Mouse (Mus musculus): ENCODE data around the gene Kcnmb2. TPM values are rescaled to one million over a fixed set of nuclear protein-coding genes. Genes with fewer than 3 reads are reported as not detected.

The Kcnmb2 gene
- polyA plus RNA-seq, 1 experiment: not detected

DNA sequence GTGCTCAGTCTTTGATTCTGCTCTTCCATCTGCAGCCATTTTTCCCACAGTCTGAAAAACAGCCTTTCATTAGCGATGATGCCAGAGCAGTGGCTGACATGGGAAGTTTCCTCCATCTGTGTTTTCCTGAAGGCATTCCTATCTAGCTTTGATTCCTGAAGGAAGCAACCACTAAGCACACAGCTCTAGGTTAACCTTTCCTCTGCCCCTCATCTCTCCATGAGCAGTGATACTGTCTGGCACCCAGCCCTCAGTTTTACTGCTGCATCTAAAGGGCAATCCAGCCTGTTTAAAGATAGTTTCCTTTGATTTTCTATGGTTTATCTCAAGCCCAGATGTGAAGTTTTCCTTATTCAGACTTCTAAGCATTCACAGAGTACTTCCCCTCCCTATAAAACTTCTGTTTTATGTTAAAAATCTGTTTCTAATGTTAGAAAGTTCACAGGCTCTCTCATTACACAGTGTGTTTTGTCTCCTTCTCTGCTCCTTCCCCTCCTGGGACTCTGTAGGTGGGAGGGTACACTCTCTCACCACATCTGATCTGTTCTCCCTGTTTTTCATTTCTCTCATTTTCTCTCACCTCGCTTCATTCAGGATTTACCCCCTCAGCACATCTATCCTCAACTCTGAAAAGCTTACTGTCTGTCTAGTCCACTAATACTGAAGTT, 283.7 kb downstream of the Kcnmb2 start:
- no peak overlapping the region for H3K4me3 ChIP-seq
- no peak overlapping the region for H3ac ChIP-seq (ENCODE audit: control insufficient read depth, insufficient read length)
- H3K27me3 ChIP-seq (ENCODE audit: control insufficient read depth, insufficient read depth, insufficient read length): no peaks in the 10 kb centered on the region
- H3K36me3 ChIP-seq (ENCODE audit: control insufficient read depth, insufficient read depth): no peaks in the 10 kb centered on the region
- no peak for TF ChIP-seq E2F4 (IDR thresholded peaks at IDR 0.05; ENCODE audit: insufficient read depth)
- TF ChIP-seq REST (IDR thresholded peaks at IDR 0.05; ENCODE audit: insufficient read depth, insufficient read length): no peak
- H3K4me2 ChIP-seq (ENCODE audit: low read depth): no peak overlapping the region
- no peaks in the 10 kb centered on the region for H3K79me2 ChIP-seq (ENCODE audit: control insufficient read depth, insufficient read depth)

DNA sequence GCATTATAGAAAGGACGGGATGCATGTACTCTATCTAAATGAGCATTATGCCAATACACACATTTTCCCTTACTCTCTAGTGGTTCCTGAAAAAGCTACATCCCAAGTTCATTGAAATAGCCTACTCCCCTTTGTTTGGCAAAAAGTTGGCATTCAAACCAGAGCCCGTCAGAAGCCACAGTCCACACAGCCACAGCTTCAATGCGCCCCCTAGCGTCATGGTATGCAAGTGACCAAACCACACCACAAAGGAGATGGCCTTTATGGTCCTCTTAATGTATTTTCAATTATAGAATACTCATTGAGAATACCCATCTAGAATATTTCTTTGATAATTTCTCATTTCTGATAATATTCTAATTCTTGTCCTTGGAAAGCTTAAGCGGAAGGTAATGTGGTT, 286.2 kb downstream of the Kcnmb2 start:
- no peak overlapping the region for H3ac ChIP-seq (ENCODE audit: control insufficient read depth, insufficient read length)
- no peaks in the 10 kb centered on the region for H3K79me2 ChIP-seq (ENCODE audit: control insufficient read depth, insufficient read depth)
- H3K4me2 ChIP-seq (ENCODE audit: low read depth): no peak overlapping the region
- no peak overlapping the region for H3K4me3 ChIP-seq
- no peaks in the 10 kb centered on the region for H3K36me3 ChIP-seq (ENCODE audit: control insufficient read depth, insufficient read depth)
- H3K27me3 ChIP-seq (ENCODE audit: control insufficient read depth, insufficient read depth, insufficient read length): no peaks in the 10 kb centered on the region
- TF ChIP-seq E2F4 (IDR thresholded peaks at IDR 0.05; ENCODE audit: insufficient read depth) (no peak), MYOD1 (IDR thresholded peaks at IDR 0.05; ENCODE audit: control insufficient read depth in 1 of 3, insufficient read length in 2 of 3, low read depth in 2 of 3) (no peak), MYOG (IDR thresholded peaks at IDR 0.05; ENCODE audit: control insufficient read depth in 1 of 3, insufficient read depth in 1 of 3, insufficient read length in 2 of 3, low read depth in 2 of 3) (no peak), TCF3 (IDR thresholded peaks at IDR 0.05; ENCODE audit: insufficient read length, low read depth) (no peak), MAX (IDR thresholded peaks at IDR 0.05; ENCODE audit: low read depth) (no peak)

DNA sequence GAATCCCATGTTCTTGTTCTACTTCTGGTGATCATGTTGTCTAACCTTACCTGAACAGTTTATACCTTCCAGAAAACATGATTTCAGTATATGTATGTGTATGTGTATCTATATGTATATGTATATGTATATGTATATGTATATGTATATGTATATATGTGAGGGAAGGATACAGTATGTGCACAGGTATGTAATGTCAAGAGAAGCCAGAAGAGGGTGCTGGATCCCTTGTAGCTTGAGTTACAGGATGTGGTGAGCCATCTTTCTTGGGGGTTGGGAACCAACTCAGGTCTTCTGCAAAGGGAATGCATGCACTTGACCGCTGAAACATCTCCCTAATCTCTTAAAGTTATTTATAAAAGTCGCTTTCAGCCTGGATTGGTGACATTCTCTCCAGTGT, 286.6 kb downstream of the Kcnmb2 start:
- Histone ChIP-seq H3K4me3 (no peak overlapping the region), H3K27me3 (ENCODE audit: control insufficient read depth, insufficient read depth, insufficient read length) (no peaks in the 10 kb centered on the region), H3K4me2 (ENCODE audit: low read depth) (no peak overlapping the region), H3K79me2 (ENCODE audit: control insufficient read depth, insufficient read depth) (no peaks in the 10 kb centered on the region), H3K36me3 (ENCODE audit: control insufficient read depth, insufficient read depth) (no peaks in the 10 kb centered on the region), H3ac (ENCODE audit: control insufficient read depth, insufficient read length) (no peak overlapping the region)
- TF ChIP-seq TCF3 (IDR thresholded peaks at IDR 0.05; ENCODE audit: insufficient read length, low read depth): no peak
- TF ChIP-seq USF1 (IDR thresholded peaks at IDR 0.05; ENCODE audit: low read depth): no peak
- no peak for TF ChIP-seq CEBPB (IDR thresholded peaks at IDR 0.05; ENCODE audit: insufficient read depth, poor library complexity, severe bottlenecking)
- TF ChIP-seq MYOG (IDR thresholded peaks at IDR 0.05; ENCODE audit: control insufficient read depth in 1 of 3, insufficient read depth in 1 of 3, insufficient read length in 2 of 3, low read depth in 2 of 3): no peak

DNA sequence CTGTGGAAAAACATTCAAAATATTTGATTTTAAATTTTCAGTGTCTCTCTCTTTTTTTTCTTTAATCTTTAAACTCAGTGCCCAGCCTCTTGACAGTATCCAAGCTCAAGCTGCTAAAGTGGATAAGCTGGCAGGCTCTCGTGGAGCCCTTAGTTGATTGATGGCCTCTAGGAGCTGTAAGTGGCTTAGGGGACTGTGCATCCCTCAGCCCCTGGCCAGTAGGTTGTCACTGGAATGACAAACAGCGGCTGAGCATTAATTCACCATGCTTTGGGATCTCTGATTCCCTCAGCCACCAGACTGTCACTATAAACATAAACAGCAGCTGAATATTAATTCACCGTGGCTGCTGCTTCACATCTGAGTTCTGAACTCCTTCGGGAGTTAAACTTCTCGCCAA, 287.6 kb downstream of the Kcnmb2 start:
- no peak overlapping the region for H3K4me3 ChIP-seq
- H3ac ChIP-seq (ENCODE audit: control insufficient read depth, insufficient read length): no peak overlapping the region
- H3K79me2 ChIP-seq (ENCODE audit: control insufficient read depth, insufficient read depth): no peaks in the 10 kb centered on the region
- H3K27me3 ChIP-seq (ENCODE audit: control insufficient read depth, insufficient read depth, insufficient read length): no peaks in the 10 kb centered on the region
- H3K4me2 ChIP-seq (ENCODE audit: low read depth): no peak overlapping the region
- TF ChIP-seq USF1 (IDR thresholded peaks at IDR 0.05; ENCODE audit: low read depth) (no peak), POLR2A (IDR thresholded peaks at IDR 0.05; ENCODE audit: insufficient read length, low read depth) (no peak), TCF3 (IDR thresholded peaks at IDR 0.05; ENCODE audit: insufficient read length, low read depth) (no peak), CEBPB (IDR thresholded peaks at IDR 0.05; ENCODE audit: insufficient read depth, poor library complexity, severe bottlenecking) (no peak), E2F4 (IDR thresholded peaks at IDR 0.05; ENCODE audit: insufficient read depth) (no peak), POLR2AphosphoS2 (IDR thresholded peaks at IDR 0.05; ENCODE audit: insufficient read length, low read depth) (no peak), MYOG (IDR thresholded peaks at IDR 0.05; ENCODE audit: control insufficient read depth in 1 of 3, insufficient read depth in 1 of 3, insufficient read length in 2 of 3, low read depth in 2 of 3) (no peak)
- H3K36me3 ChIP-seq (ENCODE audit: control insufficient read depth, insufficient read depth): no peaks in the 10 kb centered on the region

DNA sequence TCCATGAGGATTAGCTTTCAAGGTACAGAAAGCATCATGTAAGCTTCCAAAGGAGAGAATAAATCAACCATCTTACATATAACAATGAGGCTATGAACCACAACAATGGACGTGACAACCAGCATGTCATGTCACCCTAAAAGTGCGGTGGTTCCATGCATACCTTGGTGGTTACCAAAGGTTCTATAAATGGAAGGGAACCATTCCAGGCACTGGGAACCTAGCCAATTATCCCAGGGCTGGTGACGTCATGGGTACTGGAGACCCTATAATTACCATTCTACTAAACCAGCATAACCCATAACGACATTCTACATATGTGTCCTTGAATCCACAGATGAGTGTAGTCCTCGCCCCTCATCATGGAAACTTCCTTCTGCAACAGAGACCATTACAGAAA, 291.7 kb downstream of the Kcnmb2 start:
- H3K79me2 ChIP-seq (ENCODE audit: control insufficient read depth, insufficient read depth): no peaks in the 10 kb centered on the region
- H3K4me2 ChIP-seq (ENCODE audit: low read depth): no peak overlapping the region
- H3ac ChIP-seq (ENCODE audit: control insufficient read depth, insufficient read length): no peak overlapping the region
- no peaks in the 10 kb centered on the region for H3K36me3 ChIP-seq (ENCODE audit: control insufficient read depth, insufficient read depth)
- H3K27me3 ChIP-seq (ENCODE audit: control insufficient read depth, insufficient read depth, insufficient read length): no peaks in the 10 kb centered on the region
- H3K4me3 ChIP-seq: no peak overlapping the region
- TF ChIP-seq TCF12 (IDR thresholded peaks at IDR 0.05; ENCODE audit: insufficient read depth, poor library complexity, severe bottlenecking) (no peak), MYOD1 (IDR thresholded peaks at IDR 0.05; ENCODE audit: control insufficient read depth in 1 of 3, insufficient read length in 2 of 3, low read depth in 2 of 3) (no peak), POLR2A (IDR thresholded peaks at IDR 0.05; ENCODE audit: insufficient read length, low read depth) (no peak), MAX (IDR thresholded peaks at IDR 0.05; ENCODE audit: low read depth) (no peak), TCF3 (IDR thresholded peaks at IDR 0.05; ENCODE audit: insufficient read length, low read depth) (no peak)

DNA sequence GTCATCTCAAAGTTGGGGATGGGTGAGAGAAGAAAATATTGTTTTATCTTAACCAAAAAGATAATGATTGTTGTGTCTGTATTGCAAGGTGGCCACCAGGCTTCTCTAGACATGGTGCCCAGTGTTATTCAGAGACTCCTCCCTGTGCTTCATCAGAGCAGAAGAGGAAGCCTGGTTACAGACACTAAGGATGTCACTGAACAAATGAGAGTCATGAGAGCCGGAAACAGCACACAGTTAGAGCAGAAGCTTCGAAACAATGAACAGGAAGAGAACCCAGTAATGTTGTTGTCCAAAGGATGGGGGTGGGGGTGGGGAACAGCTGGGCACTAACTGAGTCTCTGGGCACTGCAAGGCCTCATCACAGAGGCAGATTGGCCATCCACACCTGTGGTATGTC, 324.4 kb downstream of the Kcnmb2 start:
- Histone ChIP-seq H3K4me2 (ENCODE audit: low read depth) (no peak overlapping the region), H3K36me3 (ENCODE audit: control insufficient read depth, insufficient read depth) (no peaks in the 10 kb centered on the region), H3K79me2 (ENCODE audit: control insufficient read depth, insufficient read depth) (no peaks in the 10 kb centered on the region), H3ac (ENCODE audit: control insufficient read depth, insufficient read length) (no peak overlapping the region), H3K4me3 (no peak overlapping the region), H3K27me3 (ENCODE audit: control insufficient read depth, insufficient read depth, insufficient read length) (no peaks in the 10 kb centered on the region)
- TF ChIP-seq TCF3 (IDR thresholded peaks at IDR 0.05; ENCODE audit: insufficient read length, low read depth): no peak
- no peak for TF ChIP-seq MAX (IDR thresholded peaks at IDR 0.05; ENCODE audit: low read depth)
- no peak for TF ChIP-seq USF1 (IDR thresholded peaks at IDR 0.05; ENCODE audit: low read depth)
- TF ChIP-seq E2F4 (IDR thresholded peaks at IDR 0.05; ENCODE audit: insufficient read depth): no peak
- TF ChIP-seq CEBPB (IDR thresholded peaks at IDR 0.05; ENCODE audit: insufficient read depth, poor library complexity, severe bottlenecking): no peak
- no peak for TF ChIP-seq MYOD1 (IDR thresholded peaks at IDR 0.05; ENCODE audit: control insufficient read depth in 1 of 3, insufficient read length in 2 of 3, low read depth in 2 of 3)
- TF ChIP-seq POLR2AphosphoS2 (IDR thresholded peaks at IDR 0.05; ENCODE audit: insufficient read length, low read depth): no peak
- no peak for TF ChIP-seq POLR2A (IDR thresholded peaks at IDR 0.05; ENCODE audit: insufficient read length, low read depth)
- no peak for TF ChIP-seq SRF (IDR thresholded peaks at IDR 0.05; ENCODE audit: control insufficient read depth, insufficient read length, low read depth)
- no peak for TF ChIP-seq REST (IDR thresholded peaks at IDR 0.05; ENCODE audit: insufficient read depth, insufficient read length)
- TF ChIP-seq TCF12 (IDR thresholded peaks at IDR 0.05; ENCODE audit: insufficient read depth, poor library complexity, severe bottlenecking): no peak
- TF ChIP-seq MYOG (IDR thresholded peaks at IDR 0.05; ENCODE audit: control insufficient read depth in 1 of 3, insufficient read depth in 1 of 3, insufficient read length in 2 of 3, low read depth in 2 of 3): no peak
